Mouse (Mus musculus) embryonic facial prominence, embryonic 13.5 days (tissue): ENCODE data around the gene Tlcd2. TPM values are rescaled to one million over a fixed set of nuclear protein-coding genes. Genes with fewer than 3 reads are reported as not detected.

Experiments
- ATAC-seq: fragments of 200-750 bp; cut with Nextera tagmentation; 2 replicates; pipeline ENCODE4 v1.8.0; 2017; ENCODE audit warnings: low read depth; ENCODE audit not compliant: insufficient number of reproducible peaks, insufficient read depth, low FRiP score, low TSS enrichment
- H3K27ac ChIP-seq: fragments of 300-500 bp; sonication (generic); 2 replicates; pipeline ENCODE4 v1.5.1; 2015; ENCODE audit warnings: moderate library complexity, mild to moderate bottlenecking, inconsistent platforms
- H3K27me3 ChIP-seq: fragments of 300-500 bp; sonication (generic); 2 replicates; pipeline ENCODE4 v1.6.1; 2015; ENCODE audit warnings: mild to moderate bottlenecking, inconsistent platforms
- H3K36me3 ChIP-seq: fragments of 300-500 bp; sonication (generic); 2 replicates; pipeline ENCODE4 v1.6.1; 2015; ENCODE audit warnings: mild to moderate bottlenecking, inconsistent platforms
- H3K4me1 ChIP-seq: fragments of 300-500 bp; sonication (generic); 2 replicates; pipeline ENCODE4 v1.6.1; 2015; ENCODE audit warnings: inconsistent platforms
- H3K4me2 ChIP-seq: fragments of 300-500 bp; sonication (generic); 2 replicates; pipeline ENCODE4 v1.6.1; 2015; ENCODE audit warnings: moderate library complexity, mild to moderate bottlenecking, inconsistent platforms
- H3K4me3 ChIP-seq: fragments of 300-500 bp; sonication (generic); 2 replicates; pipeline ENCODE4 v1.5.1; 2015; ENCODE audit warnings: mild to moderate bottlenecking, inconsistent platforms
- H3K9ac ChIP-seq: fragments of 300-500 bp; sonication (generic); 2 replicates; pipeline ENCODE4 v1.6.1; 2015; ENCODE audit warnings: mild to moderate bottlenecking, inconsistent platforms
- H3K9me3 ChIP-seq: fragments of 300-500 bp; sonication (generic); 2 replicates; pipeline ENCODE4 v1.6.1; 2016; ENCODE audit warnings: inconsistent platforms
- WGBS: fragments of 180-500 bp; shearing (Covaris S2); methylation state at CpG from one replicate; pipeline ENCODE4 v1.1.7; 2015; ENCODE audit warnings: mixed read lengths; 5-methylcytosine and 5-hydroxymethylcytosine counted together
- polyA plus RNA-seq: library from polyadenylated mRNA; unstranded; fragments of >200 nt; fragmentation: Nextera tagmentation; extraction: Ambion mirVana; gene quantifications from 2 replicates; pipeline ENCODE4 v1.2.1, GENCODE M21; 2015

Tlcd2 gene
- polyA plus RNA-seq, 1 experiment from 2014 or later: 37.9 TPM

DNA sequence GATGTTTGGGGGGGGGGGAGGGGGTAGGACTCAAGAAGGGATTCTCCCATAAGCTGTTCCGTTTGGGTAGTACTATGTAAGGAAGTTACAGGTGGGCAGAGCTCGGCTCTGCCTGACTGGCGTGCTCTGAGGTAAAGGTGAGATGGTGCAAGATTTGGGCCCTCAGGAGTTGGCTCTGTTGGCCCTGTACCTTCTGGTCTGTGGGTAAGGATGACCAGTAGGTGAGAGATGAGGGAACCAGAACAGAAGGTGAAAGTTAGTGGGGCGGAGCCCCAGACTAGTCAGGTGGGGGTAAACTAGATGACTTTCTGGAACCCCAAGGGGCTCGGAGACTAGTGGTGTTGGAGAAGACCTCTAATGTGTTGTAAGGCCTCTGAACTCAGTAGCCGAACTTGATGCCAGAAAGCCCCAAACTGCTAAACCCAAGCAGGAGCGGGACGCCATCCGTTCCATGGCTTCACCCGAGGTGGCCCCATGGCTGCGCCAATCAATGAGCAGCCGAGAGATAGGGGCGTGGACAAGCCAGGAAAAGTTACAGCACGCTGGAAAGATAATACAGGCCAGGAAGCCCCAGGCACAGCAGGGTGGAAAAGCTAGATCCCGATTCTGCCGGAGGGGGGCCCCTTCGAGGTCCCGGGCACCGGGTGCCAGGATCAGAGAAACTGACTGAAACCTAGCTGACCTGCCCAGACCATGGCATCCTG, 6.1 kb downstream of the Tlcd2 start:
- Histone ChIP-seq H3K36me3 (peaks cover 11% of the 10 kb centered on the region), H3K4me1 (peaks cover 28% of the 10 kb centered on the region), H3K27ac (peak overlapping the region; percentile 70), H3K9me3 (no peaks in the 10 kb centered on the region), H3K9ac (peak overlapping the region; percentile 80), H3K4me3 (peak overlapping the region; percentile 52), H3K4me2 (peak overlapping the region; percentile 78), H3K27me3 (no peaks in the 10 kb centered on the region)
- peak; percentile 69; the same call in 1 of the 2 replicates for ATAC-seq
- WGBS: 20% methylated on average over 19 of the region's 19 CpGs

DNA sequence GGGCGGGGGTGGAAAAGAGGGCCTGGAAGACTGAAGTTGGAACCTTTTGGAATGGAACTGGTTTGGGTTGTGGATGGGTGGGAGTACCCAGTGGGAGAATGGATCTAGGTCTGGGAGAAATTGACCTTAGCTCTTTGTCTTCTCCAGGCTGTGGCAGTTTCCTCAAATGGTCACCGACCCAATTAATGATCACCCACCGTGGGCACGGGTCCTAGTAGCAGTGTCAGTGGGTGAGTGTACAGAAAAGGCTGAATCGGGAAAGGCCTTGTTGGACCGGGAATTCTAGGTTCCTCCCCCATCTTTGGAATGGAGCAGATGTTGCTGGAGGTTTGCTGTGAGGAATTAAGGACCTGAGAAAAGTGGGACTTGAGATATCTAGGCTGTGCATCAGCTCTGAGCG, 6.9 kb downstream of the Tlcd2 start:
- no peak; the same call in 1 of the 2 replicates for ATAC-seq
- Histone ChIP-seq H3K27me3 (no peaks in the 10 kb centered on the region), H3K4me1 (peaks cover 21% of the 10 kb centered on the region), H3K36me3 (peaks cover 11% of the 10 kb centered on the region), H3K4me3 (peak overlapping the region; percentile 52), H3K4me2 (peak overlapping the region; percentile 78), H3K9me3 (no peaks in the 10 kb centered on the region), H3K27ac (peak overlapping the region; percentile 70), H3K9ac (peak overlapping the region; percentile 80)
- WGBS: 68% methylated on average over 7 of the region's 7 CpGs

DNA sequence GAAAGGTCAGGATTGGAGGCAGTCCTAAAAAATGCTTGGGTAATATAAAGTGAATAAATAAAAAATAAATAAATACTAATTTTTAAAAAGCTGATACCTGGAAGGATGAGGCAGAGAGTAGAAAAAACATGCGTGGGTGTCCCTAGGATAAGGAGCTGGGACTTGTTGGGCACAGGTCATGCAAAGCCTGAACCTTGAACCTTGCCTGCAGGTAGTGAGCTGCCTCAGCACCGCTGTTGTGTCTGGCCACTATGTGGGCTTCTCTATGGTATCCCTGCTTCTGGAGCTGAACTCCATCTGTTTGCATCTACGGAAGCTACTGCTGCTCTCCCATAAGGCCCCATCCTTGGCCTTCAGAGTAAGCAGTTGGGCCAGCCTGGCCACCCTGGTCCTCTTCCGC, 7.7 kb downstream of the Tlcd2 start:
- Histone ChIP-seq H3K36me3 (peaks cover 11% of the 10 kb centered on the region), H3K4me1 (peaks cover 17% of the 10 kb centered on the region), H3K4me2 (no peak overlapping the region), H3K9me3 (no peaks in the 10 kb centered on the region), H3K4me3 (no peak overlapping the region), H3K27ac (no peak overlapping the region), H3K9ac (no peak overlapping the region), H3K27me3 (no peaks in the 10 kb centered on the region)
- WGBS: 91% methylated on average over 4 of the region's 4 CpGs
- no peak for ATAC-seq

DNA sequence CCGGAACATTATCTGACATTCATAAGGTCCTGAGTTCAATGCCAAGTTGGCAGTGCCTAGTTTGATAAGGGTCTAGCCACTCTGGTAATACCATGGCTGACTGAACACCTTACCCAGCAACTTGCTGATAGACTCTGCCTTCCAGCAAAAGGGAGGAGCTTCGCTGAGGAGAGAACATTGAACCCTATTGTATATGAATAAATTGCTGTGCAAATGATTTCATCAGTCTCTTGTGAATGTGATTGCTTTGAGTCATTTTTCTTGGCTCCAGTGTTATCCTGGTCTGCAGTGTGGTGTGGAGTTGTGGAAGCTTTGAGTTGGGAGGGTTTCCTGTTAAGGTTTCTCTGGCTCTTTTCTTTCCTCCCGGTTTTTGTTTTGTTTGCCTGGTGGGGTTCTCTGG, 9.2 kb downstream of the Tlcd2 start:
- H3K9me3 ChIP-seq: no peaks in the 10 kb centered on the region
- peaks cover 3% of the 10 kb centered on the region; the same call in 1 of the 2 replicates for H3K36me3 ChIP-seq
- no peak overlapping the region for H3K9ac ChIP-seq
- no peak overlapping the region for H3K4me2 ChIP-seq
- no peak overlapping the region for H3K4me3 ChIP-seq
- H3K4me1 ChIP-seq: peaks cover 17% of the 10 kb centered on the region
- no peak for ATAC-seq
- no peak overlapping the region for H3K27ac ChIP-seq
- WGBS: 75% methylated on average over 3 of the region's 3 CpGs
- no peaks in the 10 kb centered on the region for H3K27me3 ChIP-seq

DNA sequence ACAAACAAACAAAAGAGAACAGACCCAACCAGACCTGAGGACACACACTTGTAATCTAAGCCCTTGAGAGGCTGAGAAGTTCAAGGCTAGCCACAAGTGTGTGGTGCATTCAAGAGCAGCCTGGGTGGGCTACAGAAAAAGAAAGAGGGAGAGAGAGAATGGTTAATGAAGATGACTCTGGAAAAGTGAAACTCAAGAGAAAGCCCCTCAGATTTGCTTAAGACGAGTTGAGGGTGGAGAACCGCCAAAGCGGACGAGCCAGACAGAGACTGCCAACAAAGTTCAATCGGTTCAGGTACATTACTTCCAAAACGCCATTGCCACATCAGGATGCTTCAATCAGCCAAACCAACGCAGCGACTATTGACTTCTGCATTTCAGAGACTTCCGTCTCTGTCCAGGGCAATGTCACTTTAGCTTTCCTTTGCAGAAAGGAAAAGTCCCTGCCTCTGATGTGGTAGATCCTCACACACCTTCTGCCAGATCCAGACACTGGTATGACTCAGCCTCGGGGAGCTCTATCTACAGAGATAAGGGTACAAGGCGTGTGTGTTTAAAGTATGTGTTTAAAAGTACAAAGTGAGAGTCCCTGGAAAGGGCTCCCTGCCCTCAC, 11.1 kb downstream of the Tlcd2 start:
- Histone ChIP-seq H3K36me3 (no peaks in the 10 kb centered on the region), H3K9me3 (no peaks in the 10 kb centered on the region), H3K4me1 (peaks cover 14% of the 10 kb centered on the region), H3K4me2 (no peak overlapping the region), H3K27ac (no peak overlapping the region), H3K9ac (no peak overlapping the region), H3K27me3 (no peaks in the 10 kb centered on the region), H3K4me3 (no peak overlapping the region)
- no peak for ATAC-seq
- 83% methylated on average over 11 of the region's 11 CpGs for WGBS

DNA sequence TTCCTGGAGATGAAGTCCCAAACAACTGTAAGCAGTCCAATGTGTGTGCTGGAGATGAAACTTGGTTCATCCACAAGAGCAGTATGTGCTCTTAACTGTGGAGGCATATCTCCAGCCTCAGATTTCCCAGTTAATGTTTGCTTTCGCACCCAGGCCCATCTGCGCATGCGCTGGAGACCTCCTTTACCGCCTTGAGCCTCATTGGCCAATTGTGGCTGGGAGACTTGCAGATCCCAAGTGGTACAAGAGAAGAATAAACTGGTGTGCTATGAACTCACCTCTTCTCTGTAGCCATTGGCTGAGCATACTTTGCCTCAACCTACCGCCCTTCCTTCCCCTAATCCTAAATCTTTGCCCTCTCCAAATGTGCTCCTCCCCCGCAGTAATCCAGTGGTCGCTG, 11.9 kb downstream of the Tlcd2 start:
- ATAC-seq: no peak
- Histone ChIP-seq H3K4me3 (no peak overlapping the region), H3K9ac (no peak overlapping the region), H3K27me3 (no peaks in the 10 kb centered on the region), H3K4me1 (peaks cover 6% of the 10 kb centered on the region; the same call in 1 of the 2 replicates), H3K36me3 (no peaks in the 10 kb centered on the region), H3K9me3 (no peaks in the 10 kb centered on the region), H3K4me2 (no peak overlapping the region), H3K27ac (no peak overlapping the region)
- 63% methylated on average over 7 of the region's 7 CpGs for WGBS

DNA sequence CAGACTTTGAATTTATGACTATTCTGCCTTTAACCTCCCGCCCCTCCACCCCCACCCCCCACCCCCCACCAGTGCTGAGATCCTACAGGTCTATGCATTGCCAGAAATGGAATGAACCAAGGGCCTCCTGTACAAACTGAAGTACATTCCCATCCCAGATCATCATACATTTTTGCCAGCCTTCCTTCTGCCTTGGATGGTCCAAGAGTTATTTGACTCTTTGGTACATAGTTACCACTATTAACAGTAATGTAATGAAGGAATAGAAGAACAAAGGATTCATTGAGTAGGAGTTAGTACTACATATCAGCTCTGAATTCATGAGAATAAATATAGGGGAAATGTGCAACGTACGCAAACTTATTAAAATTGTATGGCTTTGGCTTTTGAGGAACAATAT, 24.7 kb downstream of the Tlcd2 start:
- H3K4me3 ChIP-seq: peak overlapping the region; percentile 98
- H3K9me3 ChIP-seq: no peaks in the 10 kb centered on the region
- no peaks in the 10 kb centered on the region for H3K27me3 ChIP-seq
- peak overlapping the region; percentile 94 for H3K4me2 ChIP-seq
- 21% methylated on average over 3 of the region's 3 CpGs for WGBS
- H3K9ac ChIP-seq: no peak overlapping the region
- peaks cover 15% of the 10 kb centered on the region for H3K4me1 ChIP-seq
- H3K36me3 ChIP-seq: peaks cover 19% of the 10 kb centered on the region
- no peak overlapping the region for H3K27ac ChIP-seq
- ATAC-seq: 0 out of 2 replicates have a peak, but pooled peaks have one; percentile 12

DNA sequence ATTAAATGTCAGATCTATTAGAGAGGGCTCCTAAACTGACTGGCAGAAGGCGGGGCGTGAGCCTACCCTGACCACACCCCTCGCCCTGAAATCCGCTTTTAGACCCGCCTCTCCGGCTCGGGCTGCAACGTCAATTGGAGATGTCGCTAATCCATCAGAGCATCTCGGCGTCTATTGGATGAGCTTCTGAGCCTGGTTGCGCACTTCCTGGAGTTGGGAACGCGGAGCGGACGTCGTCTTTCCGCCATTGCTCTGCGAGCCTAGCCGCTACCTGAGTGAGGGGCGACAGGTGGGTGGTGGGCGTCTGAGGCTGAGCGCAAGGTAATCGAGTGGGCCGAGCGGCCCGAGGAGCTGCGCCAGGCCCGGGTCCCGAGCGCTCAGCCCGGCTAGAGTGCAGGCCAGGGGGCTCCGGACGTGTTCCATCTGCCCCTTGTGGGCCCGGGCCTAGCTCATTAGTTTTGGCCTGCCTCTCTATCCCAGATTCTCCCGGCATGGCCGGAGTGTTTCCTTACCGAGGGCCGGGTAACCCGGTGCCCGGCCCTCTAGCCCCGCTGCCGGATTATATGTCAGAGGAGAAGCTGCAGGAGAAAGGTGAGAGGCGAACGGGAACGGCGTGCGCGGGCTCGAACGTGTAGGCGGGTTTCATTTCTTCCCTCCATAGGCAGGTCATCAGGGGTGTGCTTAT, 25.2 kb downstream of the Tlcd2 start, which contains the start of gene Prpf8:
Gene Prpf8, plus strand, starts transcription at position 216 of the 685 bp plus-strand sequence.
- H3K27me3 ChIP-seq: no peaks in the 10 kb centered on the region
- peaks cover 25% of the 10 kb centered on the region for H3K36me3 ChIP-seq
- peak within 1 kb of the TSS; percentile 94 for H3K4me2 ChIP-seq
- peak; percentile 98 for ATAC-seq
- H3K9me3 ChIP-seq: no peaks in the 10 kb centered on the region
- peak within 1 kb of the TSS; percentile 99 for H3K9ac ChIP-seq
- WGBS: under 1% methylated on average over 52 of the region's 52 CpGs
- peaks cover 15% of the 10 kb centered on the region for H3K4me1 ChIP-seq
- H3K4me3 ChIP-seq: peak within 1 kb of the TSS; percentile 98
- H3K27ac ChIP-seq: peak within 1 kb of the TSS; percentile 75

DNA sequence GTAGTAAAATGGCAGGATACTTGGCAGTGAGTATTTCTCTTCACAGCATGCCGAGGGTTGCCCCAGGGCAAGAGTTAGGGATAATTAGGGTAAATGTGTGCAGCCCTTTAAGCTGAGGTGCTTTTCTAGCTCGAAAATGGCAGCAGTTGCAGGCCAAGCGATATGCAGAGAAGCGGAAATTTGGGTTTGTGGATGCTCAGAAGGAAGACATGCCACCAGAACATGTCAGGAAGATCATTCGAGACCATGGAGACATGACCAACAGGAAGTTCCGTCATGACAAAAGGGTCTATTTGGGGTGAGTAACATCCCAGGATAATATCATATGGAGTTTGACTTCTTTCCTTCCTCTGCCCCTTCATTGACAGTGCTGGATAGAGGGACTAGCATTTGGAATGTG, 26.0 kb downstream of the Tlcd2 start:
- H3K4me1 ChIP-seq: peaks cover 15% of the 10 kb centered on the region
- peak overlapping the region; percentile 99 for H3K9ac ChIP-seq
- no peak for ATAC-seq
- no peaks in the 10 kb centered on the region for H3K9me3 ChIP-seq
- H3K4me2 ChIP-seq: peak overlapping the region; percentile 94
- H3K4me3 ChIP-seq: peak overlapping the region; percentile 98
- no peaks in the 10 kb centered on the region for H3K27me3 ChIP-seq
- peak overlapping the region; percentile 30; the same call in 1 of the 2 replicates for H3K27ac ChIP-seq
- peaks cover 32% of the 10 kb centered on the region for H3K36me3 ChIP-seq
- WGBS: 17% methylated on average over 6 of the region's 6 CpGs

DNA sequence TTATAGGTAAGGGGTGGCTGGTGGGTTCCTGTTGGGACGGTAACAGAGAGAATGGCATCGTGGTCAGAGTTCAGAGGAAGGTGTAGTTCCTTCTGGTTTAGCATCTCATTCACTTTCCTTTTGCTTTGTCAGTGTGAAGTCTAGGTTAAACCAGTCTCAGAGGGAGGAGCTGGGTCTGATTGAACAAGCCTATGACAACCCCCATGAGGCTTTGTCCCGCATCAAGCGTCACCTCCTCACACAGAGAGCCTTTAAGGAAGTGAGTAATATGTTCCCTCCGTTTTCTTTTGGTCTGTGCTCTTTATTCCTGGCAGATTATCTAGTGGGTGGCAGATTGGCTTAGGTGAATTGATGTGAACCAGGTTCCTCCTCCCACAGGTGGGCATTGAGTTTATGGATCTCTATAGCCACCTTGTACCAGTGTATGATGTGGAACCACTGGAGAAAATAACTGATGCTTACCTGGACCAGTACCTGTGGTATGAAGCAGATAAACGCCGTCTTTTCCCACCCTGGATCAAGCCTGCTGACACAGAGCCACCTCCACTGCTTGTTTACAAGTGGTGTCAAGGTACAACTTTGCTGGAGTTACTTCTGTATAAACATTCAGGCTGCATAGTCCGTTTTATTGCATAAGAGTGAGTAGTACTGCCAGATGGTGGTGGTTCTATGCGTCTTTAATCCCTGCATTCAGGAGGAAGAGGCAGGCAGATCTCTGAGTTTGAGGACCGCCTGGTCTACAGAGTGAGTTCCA, 33.0 kb downstream of the Tlcd2 start:
- H3K36me3 ChIP-seq: peaks cover 100% of the 10 kb centered on the region
- ATAC-seq: no peak

DNA sequence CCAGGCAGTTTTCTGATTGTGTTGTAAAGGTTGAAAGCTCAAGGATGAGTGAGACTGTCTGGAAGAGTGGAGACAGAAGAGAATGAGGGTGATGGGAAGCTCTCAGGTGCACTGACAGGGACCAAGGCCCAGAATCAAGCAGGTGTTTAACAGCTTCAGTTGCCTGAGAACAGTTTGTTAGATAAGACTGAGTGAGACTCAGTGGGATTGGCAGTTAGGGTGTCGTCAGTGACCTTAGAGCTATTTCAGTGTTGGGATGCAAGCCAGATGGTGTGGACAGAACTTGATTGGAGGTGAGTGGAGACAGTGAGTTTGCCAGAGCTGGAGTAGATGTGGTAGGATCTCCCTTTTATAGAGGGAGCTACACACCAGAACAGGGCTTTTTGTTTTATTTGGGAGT, 36.6 kb downstream of the Tlcd2 start:
- Histone ChIP-seq H3K9me3 (no peaks in the 10 kb centered on the region), H3K36me3 (peaks cover 99% of the 10 kb centered on the region), H3K4me1 (no peaks in the 10 kb centered on the region), H3K27ac (no peak overlapping the region), H3K27me3 (no peaks in the 10 kb centered on the region), H3K9ac (no peak overlapping the region), H3K4me2 (no peak overlapping the region), H3K4me3 (no peak overlapping the region)
- 85% methylated on average over 1 of the region's 1 CpGs for WGBS
- ATAC-seq: no peak

More for the DNA sequence above, 33.0 kb downstream of the Tlcd2 start:
- H3K4me3 ChIP-seq: no peak overlapping the region
- no peak overlapping the region for H3K9ac ChIP-seq
- H3K4me2 ChIP-seq: no peak overlapping the region
- H3K27me3 ChIP-seq: no peaks in the 10 kb centered on the region
- 95% methylated on average over 10 of the region's 10 CpGs for WGBS
- no peak overlapping the region for H3K27ac ChIP-seq
- H3K9me3 ChIP-seq: no peaks in the 10 kb centered on the region
- H3K4me1 ChIP-seq: no peaks in the 10 kb centered on the region
